Mouse (Mus musculus): ENCODE data around the gene Tmem179b.
A peak's percentile ranks its signal among the peaks of the same experiment; 100 is the strongest.

DNA sequence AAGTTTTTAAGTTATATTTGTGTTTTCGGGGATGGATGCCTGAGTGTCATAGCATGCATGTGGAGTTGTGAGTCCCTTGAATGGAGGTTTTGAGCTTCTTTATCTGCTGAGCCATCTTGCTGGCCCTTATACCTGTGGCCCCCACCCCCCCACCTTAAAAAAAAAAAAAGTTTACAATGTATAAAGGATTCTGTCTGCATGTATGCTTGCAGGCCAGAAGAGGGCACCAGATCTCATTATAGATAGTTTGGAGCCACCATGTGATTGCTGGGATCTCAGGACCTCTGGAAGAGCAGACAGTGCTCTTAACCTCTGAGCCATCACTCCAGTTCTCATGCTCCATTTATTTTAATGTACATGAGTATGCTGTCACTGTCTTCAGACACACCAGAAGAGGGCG lies 26.9 kb downstream of the Tmem179b start:
- peak; percentile 16; the same call in 1 of the 2 replicates for TF ChIP-seq CTCF (IDR thresholded peaks at IDR 0.05; ENCODE audit: extremely low read depth, insufficient read length, insufficient replicate concordance, low read depth, low read length)
- TF ChIP-seq POLR2A (IDR thresholded peaks at IDR 0.05; ENCODE audit: low read depth, low read length): no peak
